Mouse (Mus musculus): ENCODE results near the gene Serpinb9b. TPM values are rescaled to one million over a fixed set of nuclear protein-coding genes. Genes with fewer than 3 reads are reported as not detected.

Serpinb9b gene
- polyA plus RNA-seq, 1 experiment from 2014 or later = 0.36 TPM

DNA sequence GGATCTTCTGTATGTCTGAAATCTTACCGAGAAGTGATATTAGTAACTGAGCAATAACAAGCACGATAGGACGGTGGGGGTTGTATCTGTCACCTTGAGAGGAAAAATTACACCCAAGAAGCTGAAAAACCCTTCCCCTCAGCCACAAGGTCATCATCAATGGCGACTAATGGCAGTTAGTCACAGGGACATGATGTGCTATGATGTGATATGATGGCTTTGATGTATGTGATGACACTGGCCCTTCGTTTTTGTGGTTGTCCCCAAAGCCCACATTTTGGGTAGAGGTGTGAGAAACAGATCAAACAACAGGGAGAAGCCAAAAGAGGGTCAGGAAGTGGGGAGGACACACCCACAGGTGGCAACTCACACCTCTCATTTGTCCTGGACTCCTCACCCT is 44.6 kb downstream of the Serpinb9b start:
- Histone ChIP-seq H3K27ac (ENCODE audit: low read depth) (no peak overlapping the region), H3K9ac (no peak overlapping the region), H3K36me3 (ENCODE audit: insufficient read depth) (no peaks in the 10 kb centered on the region), H3K27me3 (ENCODE audit: insufficient read depth, low read length) (no peaks in the 10 kb centered on the region), H3K4me1 (ENCODE audit: insufficient read depth) (no peaks in the 10 kb centered on the region), H3K9me3 (ENCODE audit: low read depth, low read length) (no peaks in the 10 kb centered on the region), H3K4me3 (ENCODE audit: low read depth, low read length) (no peak overlapping the region), H3K4me2 (no peak overlapping the region)
- no peak for DNase-seq
- TF ChIP-seq CTCF (IDR thresholded peaks at IDR 0.05; ENCODE audit: low read depth) = no peak
- ATAC-seq (ENCODE audit: insufficient read depth) = no peak
- WGBS = 60% methylated on average over 5 of the region's 5 CpGs

GRCm38 (mm10) chr13:33074029-33074428 is 46.8 kb downstream of the Serpinb9b start:
- H3K4me3 ChIP-seq (ENCODE audit: low read depth, low read length) = no peak overlapping the region
- no peaks in the 10 kb centered on the region for H3K27me3 ChIP-seq (ENCODE audit: insufficient read depth, low read length)
- H3K9me3 ChIP-seq (ENCODE audit: low read depth, low read length) = no peaks in the 10 kb centered on the region
- TF ChIP-seq CTCF (IDR thresholded peaks at IDR 0.05; ENCODE audit: low read depth) = peak; percentile 71
- DNase-seq (peak; percentile 77), ATAC-seq (ENCODE audit: insufficient read depth) (peak; percentile 87)
- H3K4me2 ChIP-seq = no peak overlapping the region
- no peaks in the 10 kb centered on the region for H3K36me3 ChIP-seq (ENCODE audit: insufficient read depth)
- H3K27ac ChIP-seq (ENCODE audit: low read depth) = no peak overlapping the region
- no peak overlapping the region for H3K9ac ChIP-seq
- no peaks in the 10 kb centered on the region for H3K4me1 ChIP-seq (ENCODE audit: insufficient read depth)

GRCm38 (mm10) chr13:33076247-33076646 is 49.0 kb downstream of the Serpinb9b start:
- Histone ChIP-seq H3K27me3 (ENCODE audit: insufficient read depth, low read length) (no peaks in the 10 kb centered on the region), H3K9me3 (ENCODE audit: low read depth, low read length) (no peaks in the 10 kb centered on the region), H3K27ac (ENCODE audit: low read depth) (no peak overlapping the region), H3K4me3 (ENCODE audit: low read depth, low read length) (no peak overlapping the region), H3K4me2 (no peak overlapping the region), H3K36me3 (ENCODE audit: insufficient read depth) (no peaks in the 10 kb centered on the region), H3K9ac (no peak overlapping the region; the same call in 1 of the 2 replicates), H3K4me1 (ENCODE audit: insufficient read depth) (no peaks in the 10 kb centered on the region)
- DNase-seq (no peak), ATAC-seq (ENCODE audit: insufficient read depth) (no peak)
- 55% methylated on average over 3 of the region's 3 CpGs for WGBS
- no peak for TF ChIP-seq CTCF (IDR thresholded peaks at IDR 0.05; ENCODE audit: low read depth)

DNA sequence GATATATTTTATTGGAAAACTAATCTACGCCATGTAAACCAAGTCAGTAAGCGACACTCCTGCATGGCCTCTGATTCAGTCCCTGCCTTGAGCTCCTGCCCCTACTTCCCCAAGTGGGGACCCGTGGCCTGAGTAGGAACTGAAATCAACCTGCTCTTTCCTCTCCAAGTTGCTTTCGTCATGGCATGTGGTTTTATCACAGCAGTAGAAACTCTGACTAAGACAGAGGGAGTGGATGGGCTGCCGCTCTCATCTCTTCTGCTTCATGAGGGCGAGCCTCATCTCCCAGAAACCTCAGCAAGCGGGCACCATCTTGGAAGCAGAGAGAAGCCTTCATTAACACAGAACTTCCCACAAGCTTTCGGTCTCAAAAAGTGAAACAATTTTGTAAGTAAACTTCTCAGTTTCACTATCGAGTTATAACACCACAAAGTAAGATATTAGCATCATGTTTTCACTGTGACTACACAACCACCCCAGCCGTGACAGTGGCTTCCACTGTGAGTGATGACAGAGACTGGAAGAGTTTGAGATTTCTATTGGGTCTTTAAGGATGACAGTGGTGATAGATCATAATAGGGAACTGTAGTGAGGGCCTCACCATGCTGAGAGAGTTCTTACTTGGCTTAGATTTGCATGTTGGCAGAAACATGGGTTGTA is 49.9 kb downstream of the Serpinb9b start:
- no peak overlapping the region for H3K27ac ChIP-seq (ENCODE audit: low read depth)
- no peak for ATAC-seq (ENCODE audit: insufficient read depth)
- H3K9ac ChIP-seq = no peak overlapping the region
- 87% methylated on average over 10 of the region's 10 CpGs for WGBS
- H3K9me3 ChIP-seq (ENCODE audit: low read depth, low read length) = no peaks in the 10 kb centered on the region
- no peaks in the 10 kb centered on the region for H3K4me1 ChIP-seq (ENCODE audit: insufficient read depth)
- H3K27me3 ChIP-seq (ENCODE audit: insufficient read depth, low read length) = no peaks in the 10 kb centered on the region
- no peak overlapping the region for H3K4me2 ChIP-seq
- no peaks in the 10 kb centered on the region for H3K36me3 ChIP-seq (ENCODE audit: insufficient read depth)
- H3K4me3 ChIP-seq (ENCODE audit: low read depth, low read length) = no peak overlapping the region
- no peak for DNase-seq
- no peak for TF ChIP-seq CTCF (IDR thresholded peaks at IDR 0.05; ENCODE audit: low read depth)

DNA sequence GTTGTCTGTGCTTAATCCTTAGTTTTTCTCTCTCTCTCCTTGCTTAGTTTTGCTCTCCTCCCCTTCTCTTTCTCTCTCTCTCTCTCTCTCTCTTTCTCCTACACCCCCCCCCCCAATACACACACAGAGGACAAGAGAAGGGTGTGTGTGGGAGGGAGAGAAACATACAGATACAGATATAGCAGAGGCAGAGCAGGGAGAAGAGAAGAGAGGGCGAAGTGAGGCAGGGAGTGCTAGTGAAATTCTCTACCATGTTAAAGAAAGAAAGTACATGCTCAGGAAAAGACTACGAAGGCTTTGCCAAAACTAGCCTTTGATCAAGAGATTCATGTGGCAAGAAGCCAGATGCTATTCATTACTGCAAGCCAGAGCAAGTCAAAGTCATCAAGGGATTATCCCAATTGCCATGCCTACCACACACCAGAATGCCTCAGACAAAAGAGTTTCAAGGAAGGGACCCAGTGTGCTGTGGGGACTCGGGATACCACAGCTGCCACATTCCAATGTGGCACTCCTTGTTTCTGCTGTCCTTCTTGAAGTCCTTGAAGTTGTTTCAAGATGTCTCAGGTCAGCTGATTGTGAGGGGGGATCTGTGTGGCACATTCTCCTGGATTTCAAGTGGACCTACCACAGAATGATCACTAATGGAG is 51.0 kb downstream of the Serpinb9b start, which contains the start of gene Serpinb1b:
Serpinb1b (plus strand) TSS at position 520 of the 650 bp plus-strand sequence.
- no peaks in the 10 kb centered on the region for H3K36me3 ChIP-seq (ENCODE audit: insufficient read depth)
- 43% methylated on average over 3 of the region's 3 CpGs for WGBS
- DNase-seq (peak; percentile 63), ATAC-seq (ENCODE audit: insufficient read depth) (no peak)
- H3K9ac ChIP-seq = no peak within 1 kb of the TSS
- no peaks in the 10 kb centered on the region for H3K9me3 ChIP-seq (ENCODE audit: low read depth, low read length)
- peak within 1 kb of the TSS; percentile 45; the same call in 1 of the 2 replicates for H3K4me2 ChIP-seq
- H3K27me3 ChIP-seq (ENCODE audit: insufficient read depth, low read length) = no peaks in the 10 kb centered on the region
- TF ChIP-seq CTCF (IDR thresholded peaks at IDR 0.05; ENCODE audit: low read depth) = no peak
- H3K4me3 ChIP-seq (ENCODE audit: low read depth, low read length) = no peak within 1 kb of the TSS
- H3K27ac ChIP-seq (ENCODE audit: low read depth) = no peak within 1 kb of the TSS
- H3K4me1 ChIP-seq (ENCODE audit: insufficient read depth) = no peaks in the 10 kb centered on the region

GRCm38 (mm10) chr13:33079391-33079790 is 52.2 kb downstream of the Serpinb9b start:
- H3K4me2 ChIP-seq = peak overlapping the region; percentile 45; the same call in 1 of the 2 replicates
- ATAC-seq (ENCODE audit: insufficient read depth) (peak; percentile 73), DNase-seq (peak; percentile 75)

DNA sequence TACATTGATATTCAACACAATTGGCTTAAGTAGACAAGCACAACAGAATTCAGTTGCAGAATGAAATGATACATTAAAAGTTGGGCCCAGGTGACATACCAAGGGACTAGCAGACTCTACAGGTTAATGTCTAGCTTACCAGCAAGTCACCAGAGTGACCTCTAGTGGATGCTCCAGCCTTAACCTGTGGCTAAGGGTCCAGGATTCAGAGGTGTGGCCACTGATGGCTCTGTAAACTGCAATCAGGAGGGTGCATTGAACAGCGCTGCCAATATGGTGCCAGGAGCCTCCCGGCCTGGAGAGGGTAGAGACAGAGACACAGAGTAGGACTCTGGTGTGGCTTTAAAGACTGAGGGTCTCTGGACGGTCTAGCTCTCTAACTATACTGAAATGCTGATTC is 53.1 kb downstream of the Serpinb9b start:
- Histone ChIP-seq H3K4me2 (no peak overlapping the region), H3K36me3 (ENCODE audit: insufficient read depth) (no peaks in the 10 kb centered on the region), H3K9me3 (ENCODE audit: low read depth, low read length) (no peaks in the 10 kb centered on the region), H3K9ac (no peak overlapping the region), H3K4me1 (ENCODE audit: insufficient read depth) (no peaks in the 10 kb centered on the region), H3K4me3 (ENCODE audit: low read depth, low read length) (no peak overlapping the region), H3K27ac (ENCODE audit: low read depth) (no peak overlapping the region), H3K27me3 (ENCODE audit: insufficient read depth, low read length) (no peaks in the 10 kb centered on the region)
- 24% methylated on average over 3 of the region's 3 CpGs for WGBS
- ATAC-seq (ENCODE audit: insufficient read depth) (peak; percentile 22; the same call in 1 of the 2 replicates), DNase-seq (peak; percentile 55)
- peak; percentile 62 for TF ChIP-seq CTCF (IDR thresholded peaks at IDR 0.05; ENCODE audit: low read depth)

More at GRCm38 (mm10) chr13:33079391-33079790, 52.2 kb downstream of the Serpinb9b start:
- TF ChIP-seq CTCF (IDR thresholded peaks at IDR 0.05; ENCODE audit: low read depth) = peak; percentile 69
- H3K36me3 ChIP-seq (ENCODE audit: insufficient read depth) = no peaks in the 10 kb centered on the region
- H3K9me3 ChIP-seq (ENCODE audit: low read depth, low read length) = no peaks in the 10 kb centered on the region
- H3K27me3 ChIP-seq (ENCODE audit: insufficient read depth, low read length) = no peaks in the 10 kb centered on the region
- H3K27ac ChIP-seq (ENCODE audit: low read depth) = no peak overlapping the region
- 15% methylated on average over 6 of the region's 6 CpGs for WGBS
- H3K4me3 ChIP-seq (ENCODE audit: low read depth, low read length) = no peak overlapping the region
- no peak overlapping the region for H3K9ac ChIP-seq
- no peaks in the 10 kb centered on the region for H3K4me1 ChIP-seq (ENCODE audit: insufficient read depth)
